In the genomic region with DNA sequence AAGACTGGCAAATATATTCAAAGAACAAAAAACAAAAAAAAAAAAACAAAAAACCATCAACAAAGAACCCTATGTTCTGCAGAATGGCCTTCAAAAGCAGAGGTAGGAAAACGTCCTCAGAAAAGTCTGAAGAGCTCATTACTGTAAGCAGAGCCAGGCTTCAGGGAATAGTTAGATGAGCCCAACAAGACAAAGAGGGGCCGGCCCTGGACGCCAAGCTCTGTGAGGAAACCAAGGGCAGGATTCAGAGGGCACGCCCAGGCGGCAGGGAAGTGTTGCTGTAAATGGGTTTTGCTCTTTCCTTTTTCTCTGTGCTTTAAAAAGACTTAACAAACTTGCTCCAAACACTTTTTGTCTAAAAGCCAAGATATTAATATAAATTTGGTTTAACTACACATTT, we compare ENCODE assay signal across 8 mouse cellular contexts. TPM values are rescaled to one million over a fixed set of nuclear protein-coding genes. Genes with fewer than 3 reads are reported as not detected.
DNase-seq lines count a peak whose midpoint lies in the region; ATAC-seq and TF ChIP-seq lines count a peak whose summit lies in the region.
"Had no signal": no experiment of that assay in that cellular context is flagged by ENCODE, and none has a peak within 500 bp of the region (broad histone marks: within the 10 kb centered on the region; RNA-seq: fewer than 3 reads in every experiment).

No protein-coding gene starts in this region.

- 0 out of 2 replicates have a peak overlapping the region, but pooled peaks have one; percentile 33 for H3K27ac ChIP-seq in intestine, embryonic 14.5 days (ENCODE audit: low read depth)
- H3K27ac ChIP-seq in intestine, postnatal 0 days (ENCODE audit: low read depth, low read length) = no peak overlapping the region

- DNase-seq in intestine, embryonic 14.5 days (ENCODE audit: low spot score) = no peak
- DNase-seq in testis, postnatal 10 days (ENCODE audit: low spot score) = peak; percentile 61
- no peak for DNase-seq in testis, postnatal 14 days (ENCODE audit: low spot score)
- peak; percentile 49 for DNase-seq in gastrocnemius, postnatal 14 days
- DNase-seq in embryo, embryonic 9.5 days (ENCODE audit: extremely low spot score) = no peak
- no peak for DNase-seq in thymus, postnatal 10 days (ENCODE audit: low spot score in 2 of 2)
- DNase-seq: thymus, adult 2 months had no signal

- 69% methylated on average over 5 of the region's 5 CpGs for WGBS in intestine, embryonic 14.5 days
- 75% methylated on average over 5 of the region's 5 CpGs for WGBS in intestine, postnatal 0 days

- H3K36me3 ChIP-seq in intestine, embryonic 14.5 days (ENCODE audit: control insufficient read depth, insufficient read depth, low read length) = no peaks in the 10 kb centered on the region
- H3K36me3 ChIP-seq in intestine, postnatal 0 days (ENCODE audit: control insufficient read depth, insufficient read depth) = peaks cover 15% of the 10 kb centered on the region

- no peaks in the 10 kb centered on the region for H3K9me3 ChIP-seq in intestine, embryonic 14.5 days (ENCODE audit: control insufficient read depth, low read length)
- no peaks in the 10 kb centered on the region for H3K9me3 ChIP-seq in intestine, postnatal 0 days (ENCODE audit: control insufficient read depth)

- no peaks in the 10 kb centered on the region for H3K4me1 ChIP-seq in intestine, embryonic 14.5 days (replicated peaks; ENCODE audit: control insufficient read depth, insufficient read depth, low read length)
- H3K4me1 ChIP-seq in intestine, postnatal 0 days (replicated peaks; ENCODE audit: control insufficient read depth, insufficient read depth, low read length) = 0 out of 2 replicates have a peak, but pooled peaks cover 4% of the 10 kb centered on the region

- no peak for ATAC-seq in intestine, embryonic 14.5 days (replicated peaks; ENCODE audit: low FRiP score, low TSS enrichment, low read depth)
- ATAC-seq in intestine, postnatal 0 days = no peak

- H3K4me3 ChIP-seq in intestine, embryonic 14.5 days (ENCODE audit: low read depth, low read length) = no peak overlapping the region
- no peak overlapping the region for H3K4me3 ChIP-seq in intestine, postnatal 0 days (ENCODE audit: low read depth, low read length)

- H3K9ac ChIP-seq in intestine, embryonic 14.5 days (ENCODE audit: low read length) = no peak overlapping the region
- no peak overlapping the region for H3K9ac ChIP-seq in intestine, postnatal 0 days (ENCODE audit: low read depth, low read length)

- no peak overlapping the region for H3K4me2 ChIP-seq in intestine, embryonic 14.5 days (ENCODE audit: low read length)
- no peak overlapping the region for H3K4me2 ChIP-seq in intestine, postnatal 0 days (replicated peaks; ENCODE audit: low read depth)

- intact Hi-C loops in gastrocnemius, postnatal 14 days (cut with DNase I; ENCODE audit: low total_unique reads) = no loop called here

- H3K27me3 ChIP-seq in intestine, embryonic 14.5 days (replicated peaks; ENCODE audit: control insufficient read depth, insufficient read depth, low read length) = no peaks in the 10 kb centered on the region
- H3K27me3 ChIP-seq in intestine, postnatal 0 days (replicated peaks; ENCODE audit: control insufficient read depth, insufficient read depth, low read length) = no peaks in the 10 kb centered on the region

- no peak for TF ChIP-seq CTCF in intestine, postnatal 0 days (IDR thresholded peaks at IDR 0.05; ENCODE audit: low read depth)

RNA-seq across cellular contexts. Expression of a gene that starts 12.6 kb away (rescaled TPM):
- polyA plus RNA-seq in intestine, embryonic 14.5 days (2014; fragmentation: Nextera tagmentation; extraction: Ambion mirVana) = 57.4 and 65.1 TPM in 2 replicates
- polyA plus RNA-seq in intestine, postnatal 0 days (2015; fragmentation: Nextera tagmentation; extraction: Ambion mirVana) = 38.6 and 40.7 TPM in 2 replicates
- 10 to 100 TPM; 43.5 to 43.6 TPM for total RNA-seq in gastrocnemius, postnatal 14 days (2021)

Comparison
In these comparisons a context has a peak if more than half of its experiments do, and no peak if none do; other contexts are left out.
1. DNase-seq: peak in testis, postnatal 10 days (single experiment) and gastrocnemius, postnatal 14 days (single experiment); none in intestine, embryonic 14.5 days (single experiment), testis, postnatal 14 days (single experiment), embryo, embryonic 9.5 days (single experiment) and thymus, postnatal 10 days (0 of 2).